ENCODE assay signal across 21 mouse cellular contexts in the genomic region with DNA sequence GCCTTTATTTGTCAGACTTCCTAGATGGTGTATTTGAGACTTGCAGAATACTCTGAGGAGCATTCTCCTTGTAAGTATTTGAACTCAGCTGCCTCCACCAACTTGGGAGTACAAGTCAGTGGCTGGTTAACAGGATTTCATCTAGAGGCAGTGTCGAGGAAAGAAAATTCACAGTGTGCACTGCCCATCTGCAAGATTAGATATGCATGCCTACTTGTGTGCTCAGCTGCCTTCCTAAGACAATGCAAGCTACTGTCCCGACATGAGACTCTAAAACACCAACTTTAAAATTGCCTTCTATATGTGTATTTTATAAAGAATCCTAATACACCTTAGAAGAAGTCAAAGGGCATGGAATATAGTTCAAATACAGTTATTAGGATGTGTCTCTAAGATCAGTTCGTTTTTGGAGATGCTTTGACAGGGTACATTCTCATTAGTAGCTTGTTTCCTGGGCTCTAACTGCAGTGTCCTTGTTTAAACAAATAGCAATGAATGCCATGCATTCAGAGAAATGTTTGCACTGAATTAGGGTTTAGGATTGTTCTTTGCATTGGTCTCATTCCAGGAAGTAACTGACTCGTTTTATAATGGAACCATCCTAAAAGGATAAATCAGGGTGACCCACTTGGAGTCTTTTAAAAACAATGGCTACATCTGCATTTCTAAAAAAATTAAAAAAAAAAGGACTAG.
"Had no signal": no experiment of that assay in that cellular context is flagged by ENCODE, and none has a peak within 500 bp of the region (broad histone marks: within the 10 kb centered on the region; RNA-seq: fewer than 3 reads in every experiment).

No protein-coding gene starts in this region.

- H3K9me3 ChIP-seq: kidney, embryonic 15.5 days; limb, embryonic 12.5 days; limb, embryonic 15.5 days; neural tube, embryonic 13.5 days; stomach, embryonic 15.5 days had no signal

- ATAC-seq: liver, postnatal 0 days; lung, postnatal 0 days had no signal

- H3K4me1 ChIP-seq: kidney, embryonic 15.5 days; limb, embryonic 12.5 days; limb, embryonic 15.5 days; neural tube, embryonic 13.5 days; stomach, embryonic 15.5 days had no signal

- DNase-seq: kidney, adult 8-10 months; kidney, postnatal 10 days; kidney, postnatal 36 days; left cerebral cortex, postnatal 4 days; liver, postnatal 0 days; lung, embryonic 14.5 days; midbrain, embryonic 14.5 days; right cerebral cortex, adult 18-20 months; right cerebral cortex, postnatal 14 days; right cerebral cortex, postnatal 4 days; thymus, postnatal 25 days had no signal

- H3K36me3 ChIP-seq: kidney, embryonic 15.5 days; limb, embryonic 12.5 days; limb, embryonic 15.5 days; neural tube, embryonic 13.5 days; stomach, embryonic 15.5 days had no signal

- H3K4me2 ChIP-seq: kidney, embryonic 15.5 days; limb, embryonic 12.5 days; limb, embryonic 15.5 days; liver, embryonic 11.5 days; lung, embryonic 14.5 days; neural tube, embryonic 13.5 days; stomach, embryonic 15.5 days had no signal

- H3K27me3 ChIP-seq: kidney, embryonic 15.5 days; limb, embryonic 12.5 days; limb, embryonic 15.5 days; neural tube, embryonic 13.5 days; stomach, embryonic 15.5 days had no signal

- H3K4me3 ChIP-seq: kidney, embryonic 15.5 days; limb, embryonic 12.5 days; limb, embryonic 15.5 days; myocyte; neural tube, embryonic 13.5 days; stomach, embryonic 15.5 days had no signal

- H3K9ac ChIP-seq: kidney, embryonic 15.5 days; limb, embryonic 12.5 days; limb, embryonic 15.5 days; liver, embryonic 14.5 days; liver, postnatal 0 days; lung, embryonic 14.5 days; neural tube, embryonic 13.5 days; stomach, embryonic 15.5 days had no signal

- H3K27ac ChIP-seq: kidney, embryonic 15.5 days; limb, embryonic 12.5 days; limb, embryonic 15.5 days; liver, embryonic 14.5 days; macrophage; neural tube, embryonic 13.5 days; stomach, embryonic 15.5 days had no signal
